Mouse (Mus musculus) frontal cortex, postnatal 10 days (tissue): ENCODE data around the gene Dnah7b.
"Not testable (repeated sequence)": the region's sequence is repeated elsewhere in the genome, so short reads cannot be mapped to it uniquely, and the experiment has no call there.

Experiments used
- DNase-seq, 2 experiments: peaks; one replicate each; pipeline ENCODE4 v3.0.0; 2022; ENCODE audit warnings: low spot score in 2 of 2, mixed read lengths in 1 of 2

The Dnah7b gene

GRCm38 (mm10) chr1:46066015-46066414 lies at the start of gene Dnah7b:
Gene Dnah7b, plus strand, starts transcription at chr1:46066315.
- DNase-seq: no peak

- DNase-seq: peak in 1 of 2 experiments; percentile 29
Measured at GRCm38 (mm10) chr1:46018382-46018977, 47.6 kb upstream of the Dnah7b start.

DNA sequence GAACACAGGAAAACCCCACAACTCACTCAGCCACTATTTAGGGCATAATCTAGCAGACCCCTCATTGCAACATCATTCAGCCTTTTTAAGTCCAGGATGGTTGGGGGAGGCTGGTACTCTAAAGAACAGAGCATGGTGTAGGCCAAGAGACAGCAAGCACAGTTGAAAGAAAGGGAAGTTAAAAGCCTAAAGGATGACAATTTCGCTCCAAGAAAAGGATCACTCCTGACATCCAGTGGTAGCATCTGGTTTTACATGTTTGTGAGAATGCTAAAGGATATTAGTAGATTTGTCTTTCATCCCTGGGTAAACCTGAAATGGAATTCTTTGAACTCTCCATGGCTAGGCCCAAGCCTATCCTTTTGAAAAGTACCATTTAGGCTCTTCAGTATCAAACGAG lies 43.9 kb upstream of the Dnah7b start:
- peak in 1 of 2 experiments; percentile 24 for DNase-seq

DNA sequence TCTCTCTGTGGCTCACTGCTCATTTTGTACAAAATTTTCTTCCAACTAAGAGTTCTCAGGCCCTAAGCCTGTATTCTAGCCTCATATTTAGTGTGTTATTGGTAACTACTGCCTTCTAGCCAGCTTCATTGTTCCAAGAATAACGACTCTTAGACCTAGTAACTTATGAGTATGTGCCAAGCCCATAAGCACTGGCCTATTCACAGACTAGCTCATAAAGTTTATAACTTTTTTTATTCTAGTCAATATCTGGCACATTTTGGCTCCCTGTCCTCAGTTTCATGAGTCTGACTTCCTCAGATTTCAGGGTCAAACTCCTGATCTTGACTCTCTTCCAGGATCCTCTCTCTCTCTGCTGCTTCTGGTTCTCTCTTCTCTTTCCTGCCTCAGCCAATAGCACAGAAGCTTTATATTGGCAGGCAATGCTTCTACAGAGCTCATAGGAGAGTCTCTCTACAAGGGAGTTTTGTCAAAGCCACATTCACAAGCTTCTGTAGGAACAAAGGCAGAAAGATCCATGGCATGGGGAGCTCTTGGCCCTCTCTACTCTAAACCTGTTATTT lies 34.0 kb upstream of the Dnah7b start:
- no peak for DNase-seq

GRCm38 (mm10) chr1:46048188-46048587 lies 17.9 kb upstream of the Dnah7b start:
- no peak for DNase-seq

DNA sequence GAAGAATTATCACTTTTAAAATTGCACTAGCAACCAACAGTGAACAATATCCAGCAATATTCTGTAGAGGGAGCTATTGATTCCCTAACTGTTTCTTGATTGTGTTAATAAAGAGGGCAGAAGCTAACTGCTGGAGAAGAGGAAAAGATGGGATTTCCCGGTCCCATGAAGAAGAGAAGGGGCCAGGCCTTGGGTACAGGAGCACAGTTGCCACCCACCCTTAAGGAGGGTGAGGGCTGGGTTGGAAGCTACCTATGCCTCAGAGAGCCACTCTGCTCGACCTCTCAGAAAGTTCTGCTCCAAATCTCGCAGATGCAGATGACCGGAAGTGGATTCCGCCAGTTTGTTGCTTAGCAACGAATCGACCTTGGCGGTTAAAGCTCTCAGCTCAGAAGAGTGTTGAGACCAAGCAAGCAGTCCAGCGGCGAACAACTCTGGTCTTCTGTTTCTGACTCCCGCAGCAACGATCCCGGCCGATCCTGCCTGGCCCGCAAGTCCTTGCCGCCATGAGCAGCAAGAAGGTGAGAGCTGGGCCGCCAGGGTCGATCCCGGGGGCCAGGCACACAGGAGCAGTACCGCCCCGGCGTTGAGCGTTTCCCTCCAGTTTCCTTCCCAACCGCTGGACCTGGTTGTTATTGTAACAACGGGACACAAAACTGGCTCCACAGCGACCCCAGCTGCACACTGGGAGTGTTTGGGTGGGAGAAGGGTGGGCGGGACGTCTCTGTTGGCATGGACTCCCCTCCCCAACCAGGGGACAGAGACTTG lies 553 bp downstream of the Dnah7b start:
- peak; percentile 10 to 38 for DNase-seq

GRCm38 (mm10) chr1:46068787-46069186 lies 2.7 kb downstream of the Dnah7b start:
- DNase-seq: not testable (repeated sequence)

DNA sequence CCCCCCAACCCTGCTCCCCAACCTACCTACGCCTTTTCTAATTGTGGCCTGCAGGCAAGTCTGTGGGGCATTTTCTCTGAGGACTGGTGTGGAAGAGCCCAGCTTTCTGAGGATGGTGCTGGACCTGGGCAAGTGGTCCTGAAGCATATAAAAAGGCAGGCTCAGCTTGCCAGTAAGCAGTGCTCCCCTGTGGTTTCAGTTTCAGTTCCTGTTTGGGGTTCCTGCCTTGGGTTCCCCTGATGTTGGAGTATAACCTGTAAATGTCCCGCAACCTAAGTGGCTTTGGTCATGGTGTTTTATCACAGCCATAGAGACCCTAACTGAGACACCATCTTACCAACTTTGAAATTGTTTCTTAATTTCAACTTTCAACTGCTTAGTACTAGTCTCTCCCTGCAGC lies 11.8 kb downstream of the Dnah7b start:
- DNase-seq: no peak

DNA sequence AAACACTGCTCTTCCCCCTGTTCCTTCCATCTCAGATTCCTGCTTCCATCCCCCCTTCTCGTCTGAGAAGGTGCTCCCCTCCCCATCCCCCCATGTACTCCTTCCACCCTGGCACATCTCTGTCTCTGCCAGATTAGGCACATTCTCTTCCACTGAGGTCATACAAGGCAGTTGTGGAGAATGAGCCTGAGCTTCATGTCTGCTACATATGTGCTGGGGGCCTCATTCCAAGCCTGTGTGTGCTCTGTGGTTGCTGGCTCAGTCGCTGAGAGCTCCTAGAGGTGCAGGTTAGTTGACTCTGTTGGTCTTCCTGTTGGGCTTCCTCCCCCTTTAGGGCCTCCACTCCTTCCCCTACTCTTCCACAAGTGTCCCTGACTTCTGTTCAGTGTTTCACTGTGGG lies 34.4 kb downstream of the Dnah7b start:
- no peak for DNase-seq

GRCm38 (mm10) chr1:46112606-46113005 lies 46.5 kb downstream of the Dnah7b start:
- DNase-seq: not testable (repeated sequence)

DNA sequence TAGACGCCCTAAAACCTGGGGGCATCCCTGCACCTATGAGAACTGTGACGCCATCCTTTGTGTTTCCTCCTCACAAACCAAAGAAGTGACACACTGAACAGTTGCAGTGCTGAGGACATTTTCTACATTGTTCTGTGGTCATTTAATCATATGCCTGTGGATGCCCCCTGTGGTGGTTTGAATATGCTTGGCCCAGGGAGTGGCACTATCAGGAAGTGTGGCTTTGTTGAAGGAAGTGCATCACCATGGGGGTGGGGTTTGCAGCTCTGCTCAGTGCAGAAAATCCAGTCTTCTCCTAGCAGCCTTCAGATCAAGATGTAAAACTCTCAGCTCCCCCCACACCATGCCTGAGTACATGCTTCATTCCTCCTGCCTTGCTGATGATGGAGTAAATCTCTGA lies 51.1 kb downstream of the Dnah7b start:
- DNase-seq: not testable (repeated sequence)

GRCm38 (mm10) chr1:46128058-46128457 lies 61.9 kb downstream of the Dnah7b start:
- DNase-seq: no peak

DNA sequence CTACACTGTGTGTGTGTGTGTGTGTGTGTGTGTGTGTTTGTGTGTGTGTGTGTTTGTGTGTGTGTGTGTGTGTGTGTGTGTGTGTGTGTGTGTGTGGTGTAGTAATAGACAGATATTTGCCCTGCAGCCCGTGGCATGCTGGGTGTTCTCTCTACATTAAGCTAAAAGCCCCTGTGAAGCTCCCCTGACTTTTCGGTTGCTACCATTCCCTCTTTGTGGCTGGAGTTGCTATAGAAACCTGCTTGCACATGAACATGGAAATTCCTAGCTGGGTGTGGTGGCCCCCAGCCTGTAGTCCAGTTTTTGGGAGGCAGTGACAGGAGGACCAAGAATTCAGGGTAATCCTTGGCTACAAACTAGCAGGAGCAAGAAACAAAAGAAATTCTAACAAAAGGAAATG lies 130.7 kb downstream of the Dnah7b start:
- DNase-seq: not testable (repeated sequence)

- not testable (repeated sequence) for DNase-seq
Measured at GRCm38 (mm10) chr1:46201169-46201568, 135.1 kb downstream of the Dnah7b start.

GRCm38 (mm10) chr1:46210014-46210588 lies 144.0 kb downstream of the Dnah7b start:
- DNase-seq: not testable (repeated sequence)

DNA sequence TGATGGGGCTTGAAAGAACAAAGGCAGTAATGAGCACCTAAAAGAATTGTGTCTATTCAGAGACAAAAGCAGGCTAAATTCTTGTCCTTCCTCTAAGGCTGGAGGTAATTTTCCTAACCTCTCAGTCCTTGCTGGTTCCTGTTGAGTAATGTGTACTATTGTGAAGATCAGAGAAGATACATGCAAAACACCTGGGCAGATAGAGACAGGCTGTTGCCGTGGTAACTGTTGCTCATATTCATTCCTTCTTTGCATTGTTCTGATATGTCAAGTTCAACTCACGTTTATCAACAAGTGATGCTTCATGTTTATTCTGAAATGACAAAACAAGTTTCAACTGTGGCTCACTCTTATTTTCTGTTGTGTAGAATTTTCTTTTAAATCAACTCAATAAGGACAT lies 156.6 kb downstream of the Dnah7b start:
- DNase-seq: not testable (repeated sequence)

- not testable (repeated sequence) for DNase-seq
Measured at GRCm38 (mm10) chr1:46226136-46226535, 160.0 kb downstream of the Dnah7b start.

DNA sequence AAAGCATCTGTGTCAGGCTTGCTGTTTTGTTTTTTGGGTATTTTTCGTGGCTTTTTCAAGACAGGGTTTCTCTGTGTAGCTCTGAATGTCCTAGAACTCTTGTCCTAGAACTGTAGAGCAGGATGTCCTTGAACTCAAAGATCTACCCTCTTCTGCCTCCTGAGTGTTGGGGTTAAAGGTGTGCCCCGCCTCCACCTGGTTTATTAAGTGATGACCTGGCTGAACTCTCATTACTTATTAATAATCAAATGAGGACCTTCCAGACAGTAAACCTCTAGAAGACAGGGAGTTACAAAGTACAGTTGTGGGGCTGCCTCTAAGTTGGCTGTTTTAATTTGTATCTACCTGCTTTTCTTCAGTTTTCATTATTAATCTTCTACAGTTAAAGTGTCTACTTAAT lies 202.7 kb downstream of the Dnah7b start:
- DNase-seq: not testable (repeated sequence)

- no peak for DNase-seq
Measured at GRCm38 (mm10) chr1:46271927-46272326, 205.8 kb downstream of the Dnah7b start.

GRCm38 (mm10) chr1:46278057-46278910 lies 212.2 kb downstream of the Dnah7b start:
- not testable (repeated sequence) for DNase-seq

DNA sequence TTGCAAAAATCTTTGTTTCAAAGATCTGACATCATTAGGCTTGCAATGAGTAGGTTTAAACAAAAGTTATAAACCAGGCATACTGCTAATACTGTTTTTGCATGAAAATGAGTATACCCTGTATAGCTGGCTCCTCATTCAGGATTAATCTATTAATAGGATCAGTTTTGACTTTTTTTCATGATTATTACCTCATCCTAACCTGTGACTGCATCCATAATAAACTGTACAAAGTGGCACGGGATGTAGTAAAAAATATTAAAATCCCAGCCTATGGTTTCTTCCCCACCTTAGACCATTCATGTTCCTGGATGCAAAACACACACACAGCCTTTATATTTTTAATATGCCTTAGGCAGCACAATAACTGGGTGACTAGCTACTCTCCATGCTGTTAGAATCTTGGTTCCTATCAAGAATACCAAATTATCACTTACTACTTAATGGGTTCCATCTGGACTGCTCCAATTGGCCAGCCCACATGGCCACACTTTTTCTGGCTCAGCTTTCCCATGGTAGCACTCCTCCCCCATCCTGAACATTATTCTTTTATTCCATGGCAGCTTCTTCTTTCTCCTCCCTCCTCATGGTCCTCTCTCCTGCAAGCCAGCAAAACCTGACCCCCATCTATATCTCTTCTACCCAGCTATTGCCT lies 212.9 kb downstream of the Dnah7b start:
- DNase-seq: not testable (repeated sequence)
